Mouse (Mus musculus) liver, embryonic 14.5 days (tissue): ENCODE results near the gene Ophn1.

ENCODE experiments used
- CTCF ChIP-seq: IDR thresholded peaks from 2 replicates; pipeline ENCODE4 v1.5.1; 2016; ENCODE audit warnings: antibody characterized with exemption, low read depth, control low read depth
- EP300 ChIP-seq: IDR thresholded peaks from 2 replicates; pipeline ENCODE4 v1.6.1; 2016; ENCODE audit warnings: antibody characterized with exemption, low read depth

GRCm38 (mm10) chrX:98860167-98860566 is 30.7 kb downstream of the Ophn1 start:
- TF ChIP-seq CTCF (no peak), EP300 (no peak)
